Mouse (Mus musculus): ENCODE results near the gene Elane.

The Elane gene

GRCm38 (mm10) chr10:79886054-79886453, at the start of gene Elane:
Elane (plus strand) TSS chr10:79886247.
- no peak for DNase-seq

- no peak for DNase-seq
These were observed 49.1 kb upstream of the Elane start for GRCm38 (mm10) chr10:79836918-79837317.

- DNase-seq, result no peak
These were observed 47.9 kb upstream of the Elane start for GRCm38 (mm10) chr10:79838151-79838550.

GRCm38 (mm10) chr10:79840091-79840490, 46.0 kb upstream of the Elane start:
- DNase-seq, result no peak

- peak; percentile 51 for DNase-seq
These were observed 45.1 kb upstream of the Elane start for GRCm38 (mm10) chr10:79840644-79841551.

GRCm38 (mm10) chr10:79842322-79842721, 43.7 kb upstream of the Elane start:
- no peak for DNase-seq

- DNase-seq, result no peak
These were observed 42.6 kb upstream of the Elane start for GRCm38 (mm10) chr10:79843476-79843875.

- no peak for DNase-seq
These were observed 39.5 kb upstream of the Elane start for GRCm38 (mm10) chr10:79846553-79846952.

GRCm38 (mm10) chr10:79849941-79850628, 36.0 kb upstream of the Elane start:
- DNase-seq, result peak; percentile 66

- DNase-seq, result no peak
These were observed 34.4 kb upstream of the Elane start for GRCm38 (mm10) chr10:79851653-79852052.

- peak; percentile 54 for DNase-seq
These were observed 33.8 kb upstream of the Elane start for GRCm38 (mm10) chr10:79852107-79852789.

- DNase-seq, result peak; percentile 16
These were observed 33.2 kb upstream of the Elane start for GRCm38 (mm10) chr10:79852827-79853226.

- peak; percentile 73 for DNase-seq
These were observed 32.7 kb upstream of the Elane start for GRCm38 (mm10) chr10:79853392-79853791.

- DNase-seq, result peak; percentile 99
These were observed 31.9 kb upstream of the Elane start, which contains the start of gene Ptbp1 for GRCm38 (mm10) chr10:79853860-79854795. Ptbp1 (plus strand) TSS chr10:79854427.

- DNase-seq, result peak; percentile 89
These were observed 31.1 kb upstream of the Elane start for GRCm38 (mm10) chr10:79854801-79855541.

GRCm38 (mm10) chr10:79855558-79856184, 30.4 kb upstream of the Elane start:
- peak; percentile 47 for DNase-seq

- DNase-seq, result no peak
These were observed 29.8 kb upstream of the Elane start for GRCm38 (mm10) chr10:79856280-79856679.

- no peak for DNase-seq
These were observed 29.2 kb upstream of the Elane start for GRCm38 (mm10) chr10:79856704-79857451.

- peak; percentile 61 for DNase-seq
These were observed 28.6 kb upstream of the Elane start for GRCm38 (mm10) chr10:79857452-79857811.

- DNase-seq, result no peak
These were observed 28.2 kb upstream of the Elane start for GRCm38 (mm10) chr10:79857894-79858293.

Data from thymus, postnatal 14 days (tissue).